Mouse (Mus musculus) ES-Bruce4 (cell line): ENCODE results near the gene 4930404N11Rik. TPM values are rescaled to one million over a fixed set of nuclear protein-coding genes. Genes with fewer than 3 reads are reported as not detected.

Source experiments
- H3K27ac ChIP-seq: 2 replicates; pipeline ENCODE4 v1.5.1; 2012; ENCODE audit warnings: low read length, inconsistent platforms; ENCODE audit not compliant: insufficient read depth
- H3K27me3 ChIP-seq: 2 replicates; pipeline ENCODE4 v1.6.1; 2012; ENCODE audit warnings: mild to moderate bottlenecking, low read length, inconsistent platforms; ENCODE audit not compliant: control insufficient read depth, poor library complexity, insufficient read depth, severe bottlenecking
- H3K36me3 ChIP-seq: 2 replicates; pipeline ENCODE4 v1.6.1; 2012; ENCODE audit warnings: inconsistent platforms, mild to moderate bottlenecking, low read length, moderate library complexity; ENCODE audit not compliant: control insufficient read depth, poor library complexity, insufficient read depth, severe bottlenecking
- H3K4me1 ChIP-seq: one replicate; pipeline ENCODE4 v1.8.1; 2011; ENCODE audit warnings: low read length; ENCODE audit not compliant: control insufficient read depth, insufficient read depth
- H3K4me3 ChIP-seq: 2 replicates; pipeline ENCODE4 v1.5.1; 2011; ENCODE audit warnings: low read depth, mild to moderate bottlenecking, low read length
- H3K9ac ChIP-seq: 2 replicates; pipeline ENCODE4 v1.6.1; 2012; ENCODE audit warnings: low read depth, mild to moderate bottlenecking, inconsistent platforms; ENCODE audit not compliant: poor library complexity, severe bottlenecking
- H3K9me3 ChIP-seq: replicated peaks from 2 replicates; pipeline ENCODE4 v1.6.1; 2012; ENCODE audit warnings: mild to moderate bottlenecking, low read length, inconsistent platforms; ENCODE audit not compliant: control insufficient read depth, poor library complexity, insufficient read depth, severe bottlenecking
- CTCF ChIP-seq: IDR thresholded peaks from one replicate; pipeline ENCODE4 v1.8.1; 2011; ENCODE audit warnings: low read depth, low read length
- EP300 ChIP-seq: IDR thresholded peaks from 2 replicates; pipeline ENCODE4 v1.6.1; 2011; ENCODE audit warnings: low read depth, low read length; ENCODE audit not compliant: insufficient read depth
- POLR2A ChIP-seq: IDR thresholded peaks from one replicate; pipeline ENCODE4 v1.8.1; 2011; ENCODE audit warnings: low read length; ENCODE audit not compliant: insufficient read depth
- polyA plus RNA-seq: library from polyadenylated mRNA; stranded (reverse); fragments of >200 nt; gene quantifications from 2 replicates; pipeline ENCODE4 v1.2.4, GENCODE M21; 2011; ENCODE audit warnings: low read depth; ENCODE audit not compliant: missing spikeins, insufficient read depth, insufficient read length

Gene 4930404N11Rik
- polyA plus RNA-seq, 1 experiment = not detected

GRCm38 (mm10) chr10:81326858-81327257 lies 38.8 kb downstream of the 4930404N11Rik start:
- H3K9ac ChIP-seq = no peak overlapping the region
- H3K4me1 ChIP-seq = no peaks in the 10 kb centered on the region
- no peaks in the 10 kb centered on the region for H3K27me3 ChIP-seq
- H3K4me3 ChIP-seq = no peak overlapping the region
- H3K9me3 ChIP-seq = no peaks in the 10 kb centered on the region
- peaks cover 36% of the 10 kb centered on the region for H3K36me3 ChIP-seq
- H3K27ac ChIP-seq = no peak overlapping the region
- no peak for TF ChIP-seq EP300
- TF ChIP-seq POLR2A = no peak
- TF ChIP-seq CTCF = no peak

- TF ChIP-seq CTCF (no peak), POLR2A (no peak), EP300 (no peak)
- H3K27ac ChIP-seq = no peak overlapping the region
- H3K27me3 ChIP-seq = no peaks in the 10 kb centered on the region
- H3K36me3 ChIP-seq = peaks cover 36% of the 10 kb centered on the region
- H3K9me3 ChIP-seq = no peaks in the 10 kb centered on the region
- H3K4me3 ChIP-seq = no peak overlapping the region
- H3K9ac ChIP-seq = no peak overlapping the region
- no peaks in the 10 kb centered on the region for H3K4me1 ChIP-seq
These were observed 39.8 kb downstream of the 4930404N11Rik start for GRCm38 (mm10) chr10:81325781-81326180.

- peaks cover 36% of the 10 kb centered on the region for H3K36me3 ChIP-seq
- H3K27me3 ChIP-seq = no peaks in the 10 kb centered on the region
- H3K4me1 ChIP-seq = no peaks in the 10 kb centered on the region
- H3K4me3 ChIP-seq = no peak overlapping the region
- H3K27ac ChIP-seq = no peak overlapping the region
- TF ChIP-seq EP300 (no peak), CTCF (no peak), POLR2A (no peak)
- H3K9ac ChIP-seq = no peak overlapping the region
- H3K9me3 ChIP-seq = no peaks in the 10 kb centered on the region
These were observed 40.4 kb downstream of the 4930404N11Rik start for GRCm38 (mm10) chr10:81325176-81325575.

GRCm38 (mm10) chr10:81323791-81324530 lies 41.7 kb downstream of the 4930404N11Rik start:
- TF ChIP-seq POLR2A (no peak), EP300 (no peak)
- Histone ChIP-seq H3K27me3 (no peaks in the 10 kb centered on the region), H3K4me3 (no peak overlapping the region), H3K36me3 (peaks cover 36% of the 10 kb centered on the region), H3K9ac (no peak overlapping the region), H3K27ac (no peak overlapping the region), H3K4me1 (no peaks in the 10 kb centered on the region), H3K9me3 (no peaks in the 10 kb centered on the region)

GRCm38 (mm10) chr10:81323141-81323775 lies 42.4 kb downstream of the 4930404N11Rik start:
- Histone ChIP-seq H3K9me3 (no peaks in the 10 kb centered on the region), H3K9ac (no peak overlapping the region), H3K27ac (no peak overlapping the region), H3K27me3 (no peaks in the 10 kb centered on the region), H3K4me1 (no peaks in the 10 kb centered on the region), H3K4me3 (no peak overlapping the region), H3K36me3 (peaks cover 36% of the 10 kb centered on the region)
- TF ChIP-seq CTCF (no peak), EP300 (no peak), POLR2A (no peak)

- TF ChIP-seq EP300 = no peak
- no peak for TF ChIP-seq POLR2A
- TF ChIP-seq CTCF = no peak
- Histone ChIP-seq H3K9ac (no peak overlapping the region), H3K9me3 (no peaks in the 10 kb centered on the region), H3K4me1 (no peaks in the 10 kb centered on the region), H3K36me3 (peaks cover 36% of the 10 kb centered on the region), H3K4me3 (no peak overlapping the region), H3K27ac (no peak overlapping the region), H3K27me3 (no peaks in the 10 kb centered on the region)
These were observed 43.2 kb downstream of the 4930404N11Rik start for GRCm38 (mm10) chr10:81322444-81322843.
